Mouse (Mus musculus) midbrain, postnatal 0 days (tissue): Measurements from ENCODE around the gene Rbfox1. TPM values are rescaled to one million over a fixed set of nuclear protein-coding genes. Genes with fewer than 3 reads are reported as not detected.

Experiments used
- ATAC-seq: fragments of 200-750 bp; cut with Nextera tagmentation; 2 replicates; pipeline ENCODE4 v1.8.0; 2017; ENCODE audit warnings: moderate number of reproducible peaks, mild to moderate bottlenecking, moderate TSS enrichment, moderate library complexity; ENCODE audit not compliant: low FRiP score
- DNase-seq: peaks from one replicate; pipeline ENCODE4 v3.0.0-alpha.2; 2015; ENCODE audit warnings: low spot score
- H3K27ac ChIP-seq: fragments of 300-500 bp; sonication (generic); 2 replicates; pipeline ENCODE4 v1.5.1; 2014; ENCODE audit warnings: low read depth, mild to moderate bottlenecking, low read length, mixed read lengths
- H3K27me3 ChIP-seq: fragments of 300-500 bp; sonication (generic); 2 replicates; pipeline ENCODE4 v1.6.1; 2014; ENCODE audit warnings: low read length, control low read depth, mixed read lengths; ENCODE audit not compliant: insufficient read depth
- H3K36me3 ChIP-seq: fragments of 300-500 bp; sonication (generic); 2 replicates; pipeline ENCODE4 v1.6.1; 2014; ENCODE audit warnings: low read length, control low read depth, mixed read lengths; ENCODE audit not compliant: insufficient read depth
- H3K4me1 ChIP-seq: fragments of 300-500 bp; sonication (generic); 2 replicates; pipeline ENCODE4 v1.6.1; 2014; ENCODE audit warnings: mild to moderate bottlenecking, control low read depth, antibody characterized with exemption, low read length, mixed read lengths; ENCODE audit not compliant: insufficient read depth
- H3K4me2 ChIP-seq: fragments of 300-500 bp; sonication (generic); 2 replicates; pipeline ENCODE4 v1.6.1; 2014; ENCODE audit warnings: low read depth, mild to moderate bottlenecking, low read length, mixed read lengths; ENCODE audit not compliant: poor library complexity, severe bottlenecking
- H3K4me3 ChIP-seq: fragments of 300-500 bp; sonication (generic); 2 replicates; pipeline ENCODE4 v1.5.1; 2014; ENCODE audit warnings: low read depth, mild to moderate bottlenecking, low read length, moderate library complexity
- H3K9ac ChIP-seq: fragments of 300-500 bp; sonication (generic); replicated peaks from 2 replicates; pipeline ENCODE4 v1.6.1; 2014; ENCODE audit warnings: mild to moderate bottlenecking, low read length, moderate library complexity, mixed read lengths; ENCODE audit not compliant: poor library complexity, severe bottlenecking
- H3K9me3 ChIP-seq: fragments of 300-500 bp; sonication (generic); 2 replicates; pipeline ENCODE4 v1.6.1; 2016; ENCODE audit warnings: low read length, control low read depth
- CTCF ChIP-seq: IDR thresholded peaks from 2 replicates; pipeline ENCODE4 v1.5.1; 2016; ENCODE audit warnings: antibody characterized with exemption, mild to moderate bottlenecking
- WGBS: fragments of 180-500 bp; shearing (Covaris S2); extraction: QIAGEN DNeasy Blood & Tissue Kit; methylation state at CpG from one replicate; pipeline ENCODE4 v1.1.7; 2014; 5-methylcytosine and 5-hydroxymethylcytosine counted together
- polyA plus RNA-seq: library from polyadenylated mRNA; unstranded; fragments of >200 nt; fragmentation: Nextera tagmentation; extraction: Ambion mirVana; gene quantifications from 2 replicates; pipeline ENCODE4 v1.2.1, GENCODE M21; 2015
- total RNA-seq: library from RNA; depleted of rRNA; stranded (reverse); fragments of >200 nt; gene quantifications from 2 replicates; pipeline ENCODE4 v1.2.3, GENCODE M21; 2014

Gene Rbfox1
- total and polyA plus RNA-seq, 2 experiments from 2014 or later = 142 to 242 TPM

GRCm38 (mm10) chr16:6436445-6436844 lies 551.3 kb downstream of the Rbfox1 start:
- no peaks in the 10 kb centered on the region for H3K9me3 ChIP-seq
- TF ChIP-seq CTCF = peak; percentile 67
- H3K27me3 ChIP-seq = no peaks in the 10 kb centered on the region
- H3K36me3 ChIP-seq = no peaks in the 10 kb centered on the region
- 69% methylated on average over 2 of the region's 2 CpGs for whole genome bisulfite sequencing
- no peak overlapping the region for H3K4me2 ChIP-seq
- ATAC-seq (no peak), DNase-seq (peak; percentile 41)
- H3K4me1 ChIP-seq = no peaks in the 10 kb centered on the region
- H3K27ac ChIP-seq = no peak overlapping the region
- H3K9ac ChIP-seq = no peak overlapping the region
- H3K4me3 ChIP-seq = no peak overlapping the region

GRCm38 (mm10) chr16:6448250-6448649 lies 563.1 kb downstream of the Rbfox1 start:
- H3K9ac ChIP-seq = no peak overlapping the region
- H3K27me3 ChIP-seq = no peaks in the 10 kb centered on the region
- H3K36me3 ChIP-seq = no peaks in the 10 kb centered on the region
- H3K4me1 ChIP-seq = no peaks in the 10 kb centered on the region
- WGBS = 46% methylated on average over 5 of the region's 5 CpGs
- 0 out of 2 replicates have a peak overlapping the region, but pooled peaks have one; percentile 16 for H3K4me2 ChIP-seq
- TF ChIP-seq CTCF = no peak
- no peak overlapping the region for H3K4me3 ChIP-seq
- H3K27ac ChIP-seq = no peak overlapping the region
- DNase-seq (no peak), ATAC-seq (no peak)
- no peaks in the 10 kb centered on the region for H3K9me3 ChIP-seq

GRCm38 (mm10) chr16:6455349-6455748 lies 570.2 kb downstream of the Rbfox1 start:
- DNase-seq = no peak
- Histone ChIP-seq H3K4me3 (no peak overlapping the region), H3K4me1 (no peaks in the 10 kb centered on the region), H3K9ac (no peak overlapping the region), H3K27ac (no peak overlapping the region), H3K27me3 (no peaks in the 10 kb centered on the region), H3K9me3 (no peaks in the 10 kb centered on the region), H3K4me2 (no peak overlapping the region), H3K36me3 (no peaks in the 10 kb centered on the region)
- ATAC-seq = no peak
- 86% methylated on average over 3 of the region's 3 CpGs for WGBS
- peak; percentile 33 for TF ChIP-seq CTCF

GRCm38 (mm10) chr16:6479094-6479590 lies 594.0 kb downstream of the Rbfox1 start:
- ATAC-seq = no peak

GRCm38 (mm10) chr16:6479616-6480410 lies 594.7 kb downstream of the Rbfox1 start:
- peak; percentile 19; the same call in 1 of the 2 replicates for TF ChIP-seq CTCF
- peak; percentile 10; the same call in 1 of the 2 replicates for ATAC-seq
- WGBS = 20% methylated on average over 3 of the region's 3 CpGs
- peak overlapping the region; percentile 38; the same call in 1 of the 2 replicates for H3K27ac ChIP-seq
- H3K9me3 ChIP-seq = no peaks in the 10 kb centered on the region
- no peak overlapping the region for H3K4me3 ChIP-seq
- H3K4me1 ChIP-seq = peaks cover 5% of the 10 kb centered on the region; the same call in 1 of the 2 replicates
- no peaks in the 10 kb centered on the region for H3K36me3 ChIP-seq
- DNase-seq = peak; percentile 86
- H3K9ac ChIP-seq = no peak overlapping the region
- H3K27me3 ChIP-seq = no peaks in the 10 kb centered on the region
- no peak overlapping the region for H3K4me2 ChIP-seq

More at GRCm38 (mm10) chr16:6479094-6479590, 594.0 kb downstream of the Rbfox1 start:
- no peak for DNase-seq
- Histone ChIP-seq H3K27me3 (no peaks in the 10 kb centered on the region), H3K4me2 (no peak overlapping the region), H3K4me1 (peaks cover 5% of the 10 kb centered on the region; the same call in 1 of the 2 replicates), H3K4me3 (no peak overlapping the region), H3K36me3 (no peaks in the 10 kb centered on the region), H3K9ac (no peak overlapping the region), H3K9me3 (no peaks in the 10 kb centered on the region), H3K27ac (0 out of 2 replicates have a peak overlapping the region, but pooled peaks have one; percentile 38)
- 67% methylated on average over 1 of the region's 1 CpGs for WGBS
- no peak for TF ChIP-seq CTCF

- Histone ChIP-seq H3K4me1 (peaks cover 5% of the 10 kb centered on the region; the same call in 1 of the 2 replicates), H3K4me3 (no peak overlapping the region), H3K27ac (0 out of 2 replicates have a peak overlapping the region, but pooled peaks have one; percentile 38), H3K9ac (no peak overlapping the region), H3K36me3 (no peaks in the 10 kb centered on the region), H3K4me2 (no peak overlapping the region), H3K9me3 (no peaks in the 10 kb centered on the region), H3K27me3 (no peaks in the 10 kb centered on the region)
- TF ChIP-seq CTCF = peak; percentile 92
- 6% methylated on average over 5 of the region's 5 CpGs for WGBS
- ATAC-seq = peak; percentile 20; the same call in 1 of the 2 replicates
- DNase-seq = peak; percentile 82
Measured at GRCm38 (mm10) chr16:6480411-6480728, 595.2 kb downstream of the Rbfox1 start.
